Mouse (Mus musculus) embryonic facial prominence, embryonic 12.5 days (tissue): ENCODE measurements at regions not wholly inside any gene's neighbourhood (a gene's known extent, or its start where the extent isn't known, plus 50 kb on each side); places are given as distances from the start of the nearest gene placed in this dataset.

Experiments
- ATAC-seq: fragments of 200-750 bp; cut with Nextera tagmentation; 2 replicates; pipeline ENCODE4 v1.8.0; 2017; ENCODE audit not compliant: insufficient number of reproducible peaks, insufficient read depth, low FRiP score, low TSS enrichment
- H3K27ac ChIP-seq: fragments of 300-500 bp; sonication (generic); 2 replicates; pipeline ENCODE4 v1.5.1; 2016; ENCODE audit warnings: mild to moderate bottlenecking
- H3K27me3 ChIP-seq: fragments of 300-500 bp; sonication (generic); 2 replicates; pipeline ENCODE4 v1.6.1; 2016; ENCODE audit warnings: mild to moderate bottlenecking, moderate library complexity
- H3K36me3 ChIP-seq: fragments of 300-500 bp; sonication (generic); 2 replicates; pipeline ENCODE4 v1.6.1; 2016; ENCODE audit warnings: mild to moderate bottlenecking
- H3K4me1 ChIP-seq: fragments of 300-500 bp; sonication (generic); 2 replicates; pipeline ENCODE4 v1.6.1; 2016
- H3K4me2 ChIP-seq: fragments of 300-500 bp; sonication (generic); replicated peaks from 2 replicates; pipeline ENCODE4 v1.6.1; 2016; ENCODE audit warnings: mild to moderate bottlenecking, moderate library complexity
- H3K4me3 ChIP-seq: fragments of 300-500 bp; sonication (generic); 2 replicates; pipeline ENCODE4 v1.5.1; 2016; ENCODE audit warnings: mild to moderate bottlenecking
- H3K9ac ChIP-seq: fragments of 300-500 bp; sonication (generic); 2 replicates; pipeline ENCODE4 v1.6.1; 2016; ENCODE audit warnings: mild to moderate bottlenecking, moderate library complexity
- H3K9me3 ChIP-seq: fragments of 300-500 bp; sonication (generic); 2 replicates; pipeline ENCODE4 v1.6.1; 2016; ENCODE audit warnings: mild to moderate bottlenecking, moderate library complexity
- WGBS: fragments of 180-500 bp; shearing (Covaris S2); methylation state at CpG from one replicate; pipeline ENCODE4 v1.1.7; 2016; 5-methylcytosine and 5-hydroxymethylcytosine counted together

GRCm38 (mm10) chr12:26877284-26877683 is 408.3 kb downstream of the Cmpk2 start:
- Histone ChIP-seq H3K27ac (no peak overlapping the region), H3K27me3 (no peaks in the 10 kb centered on the region), H3K4me1 (peaks cover 4% of the 10 kb centered on the region; the same call in 1 of the 2 replicates), H3K9ac (no peak overlapping the region), H3K4me2 (no peak overlapping the region), H3K9me3 (no peaks in the 10 kb centered on the region), H3K4me3 (no peak overlapping the region), H3K36me3 (no peaks in the 10 kb centered on the region)
- 67% methylated on average over 3 of the region's 3 CpGs for WGBS
- ATAC-seq: no peak

- no peak for ATAC-seq
- WGBS: 36% methylated on average over 3 of the region's 3 CpGs
Observed at GRCm38 (mm10) chr12:26872466-26872865, 403.5 kb downstream of the Cmpk2 start.

GRCm38 (mm10) chr12:26867731-26868130 is 398.7 kb downstream of the Cmpk2 start:
- no peak overlapping the region for H3K9ac ChIP-seq
- H3K4me3 ChIP-seq: no peak overlapping the region
- H3K9me3 ChIP-seq: no peaks in the 10 kb centered on the region
- no peak overlapping the region for H3K4me2 ChIP-seq
- H3K36me3 ChIP-seq: no peaks in the 10 kb centered on the region
- 85% methylated on average over 6 of the region's 6 CpGs for WGBS
- ATAC-seq: no peak
- no peak overlapping the region for H3K27ac ChIP-seq
- H3K27me3 ChIP-seq: no peaks in the 10 kb centered on the region
- no peaks in the 10 kb centered on the region for H3K4me1 ChIP-seq

More at GRCm38 (mm10) chr12:26872466-26872865, 403.5 kb downstream of the Cmpk2 start:
- Histone ChIP-seq H3K27me3 (no peaks in the 10 kb centered on the region), H3K27ac (no peak overlapping the region), H3K4me1 (peaks cover 1% of the 10 kb centered on the region; the same call in 1 of the 2 replicates), H3K4me3 (no peak overlapping the region), H3K9ac (no peak overlapping the region), H3K4me2 (no peak overlapping the region), H3K36me3 (no peaks in the 10 kb centered on the region), H3K9me3 (no peaks in the 10 kb centered on the region)

GRCm38 (mm10) chr12:26855091-26855516 is 386.1 kb downstream of the Cmpk2 start:
- no peaks in the 10 kb centered on the region for H3K9me3 ChIP-seq
- H3K27ac ChIP-seq: no peak overlapping the region
- no peaks in the 10 kb centered on the region for H3K27me3 ChIP-seq
- WGBS: 57% methylated on average over 1 of the region's 1 CpGs
- H3K4me2 ChIP-seq: no peak overlapping the region
- no peak overlapping the region for H3K4me3 ChIP-seq
- peaks cover 4% of the 10 kb centered on the region; the same call in 1 of the 2 replicates for H3K4me1 ChIP-seq
- no peak overlapping the region for H3K9ac ChIP-seq
- no peak for ATAC-seq
- H3K36me3 ChIP-seq: no peaks in the 10 kb centered on the region

GRCm38 (mm10) chr12:26844917-26845316 is 375.9 kb downstream of the Cmpk2 start:
- no peaks in the 10 kb centered on the region for H3K36me3 ChIP-seq
- no peak overlapping the region for H3K27ac ChIP-seq
- H3K4me3 ChIP-seq: no peak overlapping the region
- WGBS: 81% methylated on average over 12 of the region's 12 CpGs
- no peak for ATAC-seq
- no peaks in the 10 kb centered on the region for H3K9me3 ChIP-seq
- 0 out of 2 replicates have a peak, but pooled peaks cover 5% of the 10 kb centered on the region for H3K4me1 ChIP-seq
- no peak overlapping the region for H3K4me2 ChIP-seq
- no peaks in the 10 kb centered on the region for H3K27me3 ChIP-seq
- no peak overlapping the region for H3K9ac ChIP-seq

- H3K4me3 ChIP-seq: no peak overlapping the region
- H3K9ac ChIP-seq: no peak overlapping the region
- H3K9me3 ChIP-seq: no peaks in the 10 kb centered on the region
- WGBS: 28% methylated on average over 5 of the region's 5 CpGs
- ATAC-seq: no peak
- no peaks in the 10 kb centered on the region for H3K36me3 ChIP-seq
- 0 out of 2 replicates have a peak, but pooled peaks cover 5% of the 10 kb centered on the region for H3K4me1 ChIP-seq
- no peaks in the 10 kb centered on the region for H3K27me3 ChIP-seq
- no peak overlapping the region for H3K4me2 ChIP-seq
- H3K27ac ChIP-seq: no peak overlapping the region
Observed at GRCm38 (mm10) chr12:26842696-26843095, 373.7 kb downstream of the Cmpk2 start.

GRCm38 (mm10) chr12:26821257-26821968 is 352.4 kb downstream of the Cmpk2 start:
- 44% methylated on average over 3 of the region's 3 CpGs for WGBS
- no peak overlapping the region for H3K4me2 ChIP-seq
- H3K9me3 ChIP-seq: no peaks in the 10 kb centered on the region
- 0 out of 2 replicates have a peak overlapping the region, but pooled peaks have one; percentile 72 for H3K27ac ChIP-seq
- no peaks in the 10 kb centered on the region for H3K27me3 ChIP-seq
- H3K9ac ChIP-seq: no peak overlapping the region
- peaks cover 15% of the 10 kb centered on the region; the same call in 1 of the 2 replicates for H3K4me1 ChIP-seq
- no peak overlapping the region for H3K4me3 ChIP-seq
- H3K36me3 ChIP-seq: no peaks in the 10 kb centered on the region
- ATAC-seq: no peak

GRCm38 (mm10) chr12:26817866-26818265 is 348.9 kb downstream of the Cmpk2 start:
- no peak overlapping the region for H3K4me2 ChIP-seq
- H3K9ac ChIP-seq: no peak overlapping the region
- H3K27me3 ChIP-seq: no peaks in the 10 kb centered on the region
- peaks cover 22% of the 10 kb centered on the region; the same call in 1 of the 2 replicates for H3K4me1 ChIP-seq
- H3K27ac ChIP-seq: no peak overlapping the region
- no peaks in the 10 kb centered on the region for H3K9me3 ChIP-seq
- no peak overlapping the region for H3K4me3 ChIP-seq
- 90% methylated on average over 3 of the region's 3 CpGs for WGBS
- no peak for ATAC-seq
- H3K36me3 ChIP-seq: no peaks in the 10 kb centered on the region

GRCm38 (mm10) chr12:26815771-26816170 is 346.8 kb downstream of the Cmpk2 start:
- no peak for ATAC-seq
- no peak overlapping the region for H3K27ac ChIP-seq
- 27% methylated on average over 8 of the region's 8 CpGs for WGBS

GRCm38 (mm10) chr12:26810565-26811177 is 341.7 kb downstream of the Cmpk2 start:
- Histone ChIP-seq H3K4me2 (no peak overlapping the region), H3K4me1 (peaks cover 11% of the 10 kb centered on the region; the same call in 1 of the 2 replicates), H3K4me3 (no peak overlapping the region), H3K27me3 (no peaks in the 10 kb centered on the region), H3K27ac (no peak overlapping the region), H3K9ac (no peak overlapping the region), H3K36me3 (no peaks in the 10 kb centered on the region), H3K9me3 (no peaks in the 10 kb centered on the region)
- ATAC-seq: no peak
- 65% methylated on average over 5 of the region's 5 CpGs for WGBS

More at GRCm38 (mm10) chr12:26815771-26816170, 346.8 kb downstream of the Cmpk2 start:
- no peak overlapping the region for H3K4me3 ChIP-seq
- H3K4me2 ChIP-seq: no peak overlapping the region
- no peak overlapping the region for H3K9ac ChIP-seq
- no peaks in the 10 kb centered on the region for H3K27me3 ChIP-seq
- no peaks in the 10 kb centered on the region for H3K9me3 ChIP-seq
- H3K4me1 ChIP-seq: peaks cover 12% of the 10 kb centered on the region; the same call in 1 of the 2 replicates
- no peaks in the 10 kb centered on the region for H3K36me3 ChIP-seq

GRCm38 (mm10) chr12:26809670-26810069 is 340.7 kb downstream of the Cmpk2 start:
- peak; percentile 64; the same call in 1 of the 2 replicates for ATAC-seq
- H3K27me3 ChIP-seq: no peaks in the 10 kb centered on the region
- no peak overlapping the region; the same call in 1 of the 2 replicates for H3K27ac ChIP-seq
- H3K9ac ChIP-seq: no peak overlapping the region
- no peaks in the 10 kb centered on the region for H3K36me3 ChIP-seq
- peaks cover 9% of the 10 kb centered on the region; the same call in 1 of the 2 replicates for H3K4me1 ChIP-seq
- no peak overlapping the region for H3K4me2 ChIP-seq
- H3K4me3 ChIP-seq: no peak overlapping the region
- WGBS: 2% methylated on average over 4 of the region's 4 CpGs
- no peaks in the 10 kb centered on the region for H3K9me3 ChIP-seq

GRCm38 (mm10) chr12:26802542-26802941 is 333.5 kb downstream of the Cmpk2 start:
- H3K4me2 ChIP-seq: no peak overlapping the region
- H3K9me3 ChIP-seq: no peaks in the 10 kb centered on the region
- H3K9ac ChIP-seq: no peak overlapping the region
- H3K4me1 ChIP-seq: no peaks in the 10 kb centered on the region
- no peaks in the 10 kb centered on the region for H3K36me3 ChIP-seq
- ATAC-seq: peak; percentile 47; the same call in 1 of the 2 replicates
- no peak overlapping the region for H3K4me3 ChIP-seq
- no peaks in the 10 kb centered on the region for H3K27me3 ChIP-seq
- WGBS: 82% methylated on average over 5 of the region's 5 CpGs
- no peak overlapping the region for H3K27ac ChIP-seq
